Mouse (Mus musculus) lung, postnatal 14 days (tissue): Measurements from ENCODE around the gene Garem2.
"Not testable (repeated sequence)": the region's sequence is repeated elsewhere in the genome, so short reads cannot be mapped to it uniquely, and the experiment has no call there.

ENCODE experiments used
- DNase-seq: peaks from one replicate; pipeline ENCODE4 v3.0.0; 2021

The Garem2 gene

DNA sequence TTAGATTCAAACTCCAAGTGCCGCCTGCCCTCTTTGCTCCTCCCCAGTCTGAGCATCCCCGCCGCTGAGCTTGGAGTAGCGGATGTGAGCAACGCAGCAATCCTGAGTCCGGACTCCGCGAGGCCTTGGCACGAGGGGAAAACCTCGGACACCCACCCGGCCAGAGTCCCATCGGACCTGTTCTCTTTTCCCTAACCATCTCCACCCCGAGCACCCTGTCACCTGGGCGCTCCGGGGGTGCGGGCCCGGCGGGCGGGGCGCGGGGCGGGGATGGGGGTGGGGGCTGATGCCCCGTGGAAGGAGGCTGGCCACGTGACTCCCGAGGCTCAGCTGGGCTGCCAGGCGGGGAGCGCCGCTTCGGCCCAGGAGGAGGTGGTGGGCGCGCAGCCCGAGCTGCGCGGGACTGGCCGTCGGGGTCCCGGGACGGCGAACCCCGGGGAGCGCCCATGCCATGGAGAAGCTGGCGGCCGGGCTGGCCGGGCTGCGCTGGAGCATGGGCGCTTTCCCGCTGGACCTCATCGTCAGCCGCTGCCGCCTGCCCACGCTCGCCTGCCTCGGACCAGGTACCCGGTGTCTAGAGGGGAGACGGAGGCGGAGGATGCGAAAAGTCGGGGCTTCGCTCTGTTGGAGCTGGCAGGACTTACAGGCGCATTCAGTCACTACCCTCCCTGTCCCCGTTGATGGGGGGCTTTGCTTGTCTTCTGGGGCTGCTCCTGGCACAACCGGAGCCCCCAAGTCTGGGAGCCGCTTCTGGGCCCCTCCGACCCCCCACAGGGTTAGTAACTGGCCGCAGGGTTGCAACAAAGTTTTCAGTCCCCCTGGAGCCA lies at the start of gene Garem2:
TSS of gene Garem2 (plus strand) at position 321 of the 827 bp plus-strand sequence.
- DNase-seq, result peak; percentile 12

DNA sequence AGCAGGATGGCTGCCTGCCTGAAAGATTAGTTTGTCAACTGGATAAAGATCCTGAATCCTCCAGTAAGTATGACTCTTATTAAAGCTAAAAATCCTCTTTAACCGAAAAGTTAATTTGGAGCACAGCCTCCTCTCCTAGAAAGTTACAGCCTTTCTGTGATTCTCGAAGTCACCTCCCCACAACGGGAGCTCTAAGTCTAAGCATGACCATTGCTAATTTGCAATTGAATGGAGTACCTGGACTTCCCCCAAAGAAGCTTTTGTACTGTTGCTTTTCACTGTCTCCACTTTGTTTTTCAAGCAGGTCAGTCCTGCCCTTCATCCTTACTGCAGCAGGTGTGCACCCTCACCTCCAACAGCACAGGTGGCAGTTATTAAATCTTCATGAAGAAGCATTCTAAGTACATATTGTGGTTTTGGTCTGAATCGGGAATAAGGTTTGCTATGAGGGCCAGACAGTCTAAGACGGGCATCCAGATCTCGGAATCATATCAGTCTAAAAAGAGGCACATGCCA lies 46.7 kb upstream of the Garem2 start:
- DNase-seq, result no peak

DNA sequence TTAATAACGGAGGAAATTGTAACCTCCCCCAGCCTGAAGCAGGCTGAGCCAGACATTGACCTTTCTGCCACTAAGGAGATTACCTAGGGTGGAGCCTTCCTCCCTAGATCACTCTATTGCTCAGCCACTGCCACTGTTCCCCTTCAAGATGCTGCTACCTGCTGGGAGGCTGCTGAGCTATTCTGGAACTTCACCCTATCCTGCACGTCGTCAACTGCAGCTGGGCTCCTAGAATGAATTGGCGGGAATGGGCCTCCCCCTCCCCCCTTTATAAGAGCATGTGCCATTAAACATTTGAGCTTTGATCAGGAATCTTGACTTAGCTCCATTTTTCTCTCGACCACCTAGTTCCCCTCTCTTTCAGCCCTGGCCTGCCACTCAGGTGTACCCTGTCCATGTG lies 45.4 kb upstream of the Garem2 start:
- not testable (repeated sequence) for DNase-seq

DNA sequence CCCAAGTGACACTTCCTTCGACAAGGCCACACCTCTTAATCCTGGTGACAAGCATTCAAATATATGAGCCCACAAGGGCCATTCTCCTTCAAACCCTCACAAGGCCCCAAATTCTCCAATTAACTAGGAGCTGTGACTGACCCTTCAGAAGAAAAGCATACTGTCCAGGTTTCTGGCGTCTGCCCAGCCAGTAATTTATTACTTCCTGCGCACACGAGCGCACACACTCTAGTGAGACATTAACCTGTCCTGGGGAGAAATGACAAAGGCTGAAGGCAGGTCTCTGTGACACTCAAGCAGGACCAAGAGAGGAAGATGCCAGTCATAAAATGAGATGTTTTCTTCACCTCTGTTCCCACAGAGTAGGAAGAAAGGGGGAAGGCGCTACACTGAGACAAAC lies 37.2 kb upstream of the Garem2 start:
- DNase-seq, result no peak

DNA sequence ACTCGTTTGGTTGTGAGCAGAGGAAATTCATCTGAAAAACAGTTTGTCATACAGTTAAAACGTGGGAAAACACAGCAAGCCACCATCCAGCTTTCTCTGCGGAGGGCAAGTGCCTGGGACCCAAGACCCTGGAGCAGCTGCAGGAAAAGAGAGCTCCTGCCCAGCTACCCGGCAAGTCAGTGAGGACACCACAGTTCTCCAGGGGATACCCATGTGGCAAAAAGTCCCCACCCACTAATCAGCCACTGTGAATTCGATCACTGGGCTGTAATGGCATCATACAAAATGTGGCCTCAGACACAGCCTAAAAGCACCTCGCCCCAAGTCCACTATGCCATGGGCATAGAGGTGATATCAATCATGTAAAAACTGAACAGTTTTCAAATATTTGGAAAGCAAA lies 33.3 kb upstream of the Garem2 start:
- DNase-seq, result no peak

DNA sequence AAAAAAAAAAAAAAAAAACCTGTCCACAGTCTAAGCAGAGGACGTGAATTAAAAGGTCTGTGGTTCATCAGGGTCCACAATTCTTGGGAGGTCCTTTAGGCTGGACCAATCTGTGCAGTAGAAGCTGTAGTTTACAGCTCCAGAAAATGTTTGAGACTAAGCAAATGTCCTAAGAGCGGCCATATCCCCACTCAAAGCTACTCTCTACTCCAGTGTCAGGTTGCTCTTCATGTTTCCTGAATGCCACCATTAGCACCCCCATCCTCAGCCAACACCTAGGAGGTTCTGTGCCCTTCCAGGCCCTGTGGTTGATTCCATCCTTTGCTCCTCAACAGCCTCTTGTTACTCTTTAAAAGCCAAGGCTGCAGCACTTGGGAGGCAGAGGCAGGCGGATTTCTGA lies 32.6 kb upstream of the Garem2 start:
- no peak for DNase-seq

DNA sequence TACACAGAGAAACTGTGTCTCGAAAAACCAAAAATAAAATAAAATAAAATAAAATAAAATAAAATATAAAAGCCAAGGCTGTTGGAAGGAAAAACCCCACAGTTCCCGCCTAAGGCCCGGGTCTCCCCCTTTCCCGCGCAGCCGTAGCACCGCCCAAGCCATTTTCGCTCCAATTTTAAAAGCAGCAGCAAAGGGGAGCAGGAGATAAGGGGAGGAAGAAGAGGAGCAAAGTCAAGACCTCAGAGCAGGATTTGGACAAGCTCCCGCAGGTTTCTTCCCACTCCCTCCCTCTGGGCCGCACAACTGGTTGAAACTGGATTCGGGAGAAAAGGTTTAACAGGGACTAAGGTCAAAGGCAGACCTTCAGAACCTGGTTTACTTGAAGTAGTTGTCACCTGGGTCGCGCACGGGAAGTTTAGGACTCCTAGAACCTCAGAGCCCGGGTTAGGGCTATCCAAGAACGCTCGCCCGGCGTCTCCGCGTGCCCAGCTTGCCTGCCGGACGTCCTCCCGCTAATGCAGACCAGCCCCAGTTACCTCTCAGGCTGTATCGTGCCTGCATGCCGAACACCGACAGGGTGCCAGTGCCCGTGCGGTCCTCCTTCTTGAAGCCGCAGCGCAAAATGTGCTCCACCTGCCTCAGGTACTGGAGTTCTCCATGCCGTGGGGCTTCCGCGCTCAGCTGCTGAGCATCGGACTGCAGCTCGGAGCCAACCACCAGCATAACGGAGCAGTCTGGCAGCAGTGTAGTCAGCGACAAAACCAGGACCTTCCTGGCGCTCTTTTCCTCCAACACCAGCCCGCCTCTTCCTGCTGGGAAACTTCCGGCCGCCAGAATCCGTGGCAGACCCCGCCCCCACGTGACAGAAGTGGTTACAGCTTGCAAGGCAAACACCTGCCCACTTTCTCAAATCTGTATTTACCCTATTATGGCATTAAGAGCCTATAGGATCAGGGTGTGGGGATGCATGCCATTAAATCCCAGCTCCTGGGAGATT lies 31.8 kb upstream of the Garem2 start, which contains the start of gene Tyms:
TSS of gene Tyms (minus strand) at position 793 of the 997 bp plus-strand sequence.
- peak; percentile 73 for DNase-seq

DNA sequence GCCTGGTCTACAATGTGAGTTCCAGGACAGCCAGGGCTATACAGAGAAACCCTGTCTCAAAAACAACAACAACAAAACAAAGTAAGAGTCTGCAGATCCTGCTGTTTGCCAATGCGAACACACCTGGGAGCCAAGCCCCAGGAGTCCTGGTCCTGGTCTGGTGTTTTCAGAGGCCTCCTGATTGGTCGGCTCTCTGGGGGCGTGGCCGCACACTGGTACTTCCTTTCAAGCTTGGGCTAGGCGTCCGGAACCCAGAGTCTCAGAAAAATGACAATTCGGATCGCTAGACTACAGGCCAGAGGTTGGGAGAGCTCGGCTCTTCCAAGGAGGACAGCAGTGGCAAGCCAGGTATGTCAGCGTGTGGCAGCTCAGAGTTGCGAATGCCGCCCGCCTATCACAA lies 12.3 kb upstream of the Garem2 start:
- no peak for DNase-seq

DNA sequence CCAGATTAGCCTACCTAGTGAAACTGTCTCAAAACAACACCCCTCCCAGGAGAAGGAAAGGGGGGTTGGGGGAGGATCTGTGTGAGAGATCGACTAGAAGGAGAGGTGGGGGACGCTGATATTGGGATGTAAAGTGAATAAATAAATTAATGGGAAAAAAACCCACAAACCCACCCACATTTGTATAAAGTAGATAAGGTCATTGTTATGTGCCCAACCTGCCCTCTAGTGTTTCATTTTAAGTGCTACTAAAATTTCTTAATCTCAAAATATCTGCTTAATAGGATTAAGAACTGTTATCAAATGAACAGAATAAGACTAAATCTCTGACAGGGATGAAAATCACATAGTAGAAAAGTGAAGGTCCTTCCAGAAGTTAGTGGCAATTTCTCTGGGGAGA lies 10.6 kb upstream of the Garem2 start:
- DNase-seq, result no peak

DNA sequence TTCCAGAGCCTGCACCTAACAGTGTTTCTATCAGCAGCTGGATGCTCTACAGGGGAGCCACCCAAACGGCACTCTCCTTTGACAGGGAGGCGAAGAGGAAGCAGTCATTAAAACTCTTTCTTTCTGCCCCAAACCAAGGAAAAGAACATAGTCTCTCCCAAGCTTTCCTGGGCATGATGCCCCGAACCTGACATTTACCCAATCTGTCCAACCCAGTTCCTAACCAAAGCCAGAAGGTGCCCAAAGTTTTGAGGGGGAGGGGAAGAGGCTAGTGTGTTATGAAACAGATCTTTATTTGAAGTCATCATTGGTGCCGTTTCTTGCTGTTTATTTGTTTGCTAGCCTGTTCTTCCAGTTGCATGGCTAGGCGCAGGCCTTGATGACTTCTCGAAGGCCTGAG lies 9.2 kb upstream of the Garem2 start:
- DNase-seq, result no peak

DNA sequence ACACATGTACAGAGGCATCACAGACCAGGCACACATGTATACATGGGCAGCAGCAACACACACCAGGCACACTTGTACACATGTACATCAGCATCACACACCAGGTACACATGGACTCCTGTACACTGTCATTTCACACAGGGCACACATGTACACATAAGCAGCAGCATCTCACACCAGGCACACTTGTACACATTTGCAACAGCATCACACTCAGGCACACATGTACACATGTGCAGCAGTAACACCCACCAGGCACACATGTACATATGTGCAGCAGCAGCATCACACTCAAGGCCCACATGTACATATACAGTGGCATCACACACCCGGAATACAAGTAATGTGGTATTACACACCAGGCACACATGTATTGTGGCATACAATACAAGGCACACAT lies 6.7 kb upstream of the Garem2 start:
- no peak for DNase-seq

DNA sequence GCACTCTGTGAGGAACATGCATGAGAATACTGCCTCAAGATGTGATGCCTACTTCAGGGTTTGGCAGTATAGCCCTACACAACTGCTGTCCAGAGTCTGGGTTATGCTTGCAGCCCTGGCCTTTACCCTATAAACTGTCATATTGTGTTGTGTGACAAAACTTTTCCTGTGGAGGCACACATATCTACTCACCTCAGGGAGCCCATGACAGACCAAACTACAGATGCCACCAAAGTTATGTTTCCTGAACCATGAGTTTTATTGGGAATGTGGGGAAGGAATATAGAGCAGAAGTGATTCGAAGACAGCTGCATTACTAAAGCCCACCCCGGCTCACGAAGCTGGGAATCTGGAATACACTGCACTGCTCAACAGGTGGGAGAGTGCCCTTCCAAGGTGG lies 1.6 kb upstream of the Garem2 start:
- no peak for DNase-seq

DNA sequence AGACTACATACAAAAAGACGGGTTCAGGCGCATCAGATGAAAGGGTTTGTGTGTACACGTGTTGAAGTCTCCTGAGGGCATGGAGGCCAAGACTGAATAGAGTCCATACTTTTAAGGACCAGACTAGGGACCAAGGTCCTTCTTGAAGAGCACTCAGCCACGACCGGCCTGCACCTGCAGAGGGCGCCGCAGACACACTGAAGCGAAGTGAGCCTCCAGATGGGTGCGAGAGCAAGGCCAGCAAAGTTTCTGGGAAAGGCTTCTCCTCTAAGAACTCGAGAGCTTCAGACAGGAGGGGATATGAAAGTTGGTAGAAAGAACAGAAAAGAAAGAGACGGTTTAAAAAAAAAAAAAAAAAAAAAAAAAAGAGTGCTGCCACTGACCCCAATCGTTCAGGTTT lies 622 bp upstream of the Garem2 start:
- peak; percentile 45 for DNase-seq

DNA sequence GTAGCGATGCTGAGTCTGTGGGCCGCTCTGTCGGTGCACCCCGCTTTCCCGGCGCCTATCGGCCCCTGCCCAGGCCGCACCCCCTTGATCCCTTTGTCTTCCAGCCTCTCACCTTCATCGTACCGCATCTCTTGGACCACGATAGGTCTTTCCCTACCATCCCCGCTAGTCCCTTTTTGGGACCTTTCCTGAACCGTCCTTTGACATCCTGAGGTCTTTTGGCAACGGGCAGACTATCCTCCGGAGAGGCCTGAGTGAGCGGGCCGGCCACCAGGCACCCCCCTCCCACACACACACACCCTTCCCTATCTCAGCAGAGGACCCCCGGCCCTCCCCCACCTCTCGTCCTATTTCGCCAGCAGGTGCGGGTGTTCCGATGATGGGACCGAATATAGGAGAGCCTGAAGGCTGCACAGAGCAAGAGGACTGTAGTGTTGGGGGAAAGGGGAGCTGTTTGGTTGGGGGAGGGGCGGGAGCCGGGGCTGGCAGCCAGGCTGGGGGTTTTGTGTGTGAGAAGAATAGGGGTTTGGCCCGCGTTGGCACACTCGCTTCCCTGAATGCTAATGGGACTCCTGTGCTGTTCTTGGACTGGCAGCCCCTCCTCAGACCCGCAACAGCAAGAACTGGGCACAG lies 823 bp downstream of the Garem2 start, which contains the start of gene 3110082J24Rik:
TSS of gene 3110082J24Rik (minus strand) at position 419 of the 633 bp plus-strand sequence.
- DNase-seq, result no peak

DNA sequence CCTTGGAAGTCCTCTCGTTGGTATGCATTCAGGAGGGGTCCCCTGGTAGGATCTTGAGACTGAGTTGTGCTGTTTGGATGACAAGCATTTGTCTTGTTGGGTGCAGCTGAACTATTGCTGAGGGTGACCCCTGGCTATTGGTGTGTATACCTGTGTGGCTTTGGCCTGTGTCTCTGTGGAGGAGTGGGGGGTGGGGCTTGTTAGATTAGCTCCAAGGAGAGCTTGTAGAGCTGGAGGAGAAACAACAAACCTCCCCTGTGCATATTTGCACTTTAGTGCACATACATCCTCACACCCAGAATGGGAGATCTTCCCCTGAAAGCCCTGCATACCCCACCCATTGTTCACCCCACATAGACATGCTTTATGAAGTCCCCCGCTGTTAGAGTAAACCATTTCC lies 1.8 kb downstream of the Garem2 start:
- DNase-seq, result no peak

DNA sequence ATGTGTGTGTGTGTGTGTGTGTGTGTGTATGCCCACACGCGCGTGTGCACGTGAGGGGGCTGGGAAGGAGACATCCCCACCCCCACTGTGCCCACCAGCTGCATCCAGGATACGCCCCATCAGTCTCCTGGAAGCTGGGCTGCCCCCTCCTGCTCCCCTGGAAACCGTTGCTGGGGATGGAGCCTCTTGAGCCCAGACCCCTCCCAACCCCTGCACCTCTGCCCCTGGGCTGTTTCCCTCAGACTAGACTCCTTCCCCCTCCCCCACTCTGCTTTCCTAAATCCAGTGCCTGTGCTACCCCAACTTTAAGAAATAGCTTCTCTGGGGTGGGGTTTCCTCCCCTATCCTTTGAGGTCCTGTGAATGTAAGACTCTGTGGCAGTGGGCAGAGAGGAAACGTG lies 2.2 kb downstream of the Garem2 start:
- no peak for DNase-seq

DNA sequence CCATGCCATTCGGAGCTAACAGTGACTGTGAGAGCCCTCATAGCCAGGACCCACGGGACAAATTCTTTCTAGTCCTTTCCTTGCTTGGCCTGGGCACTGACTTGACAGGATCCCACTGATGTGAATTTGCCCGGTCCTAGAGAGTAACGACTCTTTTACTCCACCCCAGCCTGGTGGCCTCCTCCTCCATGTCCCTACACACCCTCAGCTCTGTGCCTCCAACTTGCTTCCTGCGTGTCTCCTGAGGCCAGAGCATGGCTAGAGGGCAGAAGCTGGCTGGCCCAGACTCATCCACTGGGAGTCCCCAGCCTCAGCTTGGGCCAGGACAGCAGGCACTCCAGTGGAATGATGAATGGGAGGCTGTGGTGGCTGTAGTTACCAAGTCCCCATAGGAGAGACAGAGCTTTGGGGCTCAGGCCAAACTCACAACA lies 2.7 kb downstream of the Garem2 start:
- DNase-seq, result no peak

DNA sequence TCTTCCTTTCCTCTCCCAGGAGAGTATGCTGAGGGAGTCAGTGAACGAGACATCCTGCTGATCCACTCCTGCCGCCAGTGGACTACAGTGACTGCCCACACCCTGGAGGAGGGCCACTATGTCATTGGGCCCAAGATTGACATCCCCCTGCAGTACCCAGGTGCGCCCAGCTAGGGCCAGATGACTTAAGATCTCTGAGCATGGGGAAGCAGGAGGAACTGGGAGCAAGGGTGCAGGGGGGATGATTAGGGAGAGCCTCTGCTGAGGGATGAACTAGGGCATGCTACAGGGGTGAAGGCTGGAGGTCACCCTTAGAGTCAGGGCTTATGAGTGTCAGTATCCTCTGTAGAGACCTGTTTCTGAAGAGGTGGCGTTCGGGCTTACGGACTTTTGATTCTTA lies 3.3 kb downstream of the Garem2 start:
- DNase-seq, result no peak

DNA sequence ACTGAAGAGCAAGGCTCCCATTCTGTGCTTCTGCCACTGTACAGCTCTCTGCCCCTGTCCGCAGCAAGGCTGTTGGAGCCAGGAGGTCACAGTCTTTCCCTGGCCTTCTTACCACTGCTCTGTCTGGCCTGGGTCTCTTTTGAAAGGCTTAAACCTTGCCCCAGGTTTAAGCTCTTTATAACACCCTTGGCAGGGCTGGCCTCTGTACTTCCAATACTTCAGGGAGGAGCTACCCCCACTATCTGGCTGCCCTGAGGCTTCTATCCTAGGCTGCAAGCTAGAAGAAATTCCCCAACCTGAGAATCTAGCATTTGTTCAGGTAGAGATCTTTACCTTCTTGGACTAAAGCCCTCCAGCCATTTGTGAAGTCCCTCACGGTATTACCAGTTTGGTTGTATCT lies 4.9 kb downstream of the Garem2 start:
- DNase-seq, result no peak

DNA sequence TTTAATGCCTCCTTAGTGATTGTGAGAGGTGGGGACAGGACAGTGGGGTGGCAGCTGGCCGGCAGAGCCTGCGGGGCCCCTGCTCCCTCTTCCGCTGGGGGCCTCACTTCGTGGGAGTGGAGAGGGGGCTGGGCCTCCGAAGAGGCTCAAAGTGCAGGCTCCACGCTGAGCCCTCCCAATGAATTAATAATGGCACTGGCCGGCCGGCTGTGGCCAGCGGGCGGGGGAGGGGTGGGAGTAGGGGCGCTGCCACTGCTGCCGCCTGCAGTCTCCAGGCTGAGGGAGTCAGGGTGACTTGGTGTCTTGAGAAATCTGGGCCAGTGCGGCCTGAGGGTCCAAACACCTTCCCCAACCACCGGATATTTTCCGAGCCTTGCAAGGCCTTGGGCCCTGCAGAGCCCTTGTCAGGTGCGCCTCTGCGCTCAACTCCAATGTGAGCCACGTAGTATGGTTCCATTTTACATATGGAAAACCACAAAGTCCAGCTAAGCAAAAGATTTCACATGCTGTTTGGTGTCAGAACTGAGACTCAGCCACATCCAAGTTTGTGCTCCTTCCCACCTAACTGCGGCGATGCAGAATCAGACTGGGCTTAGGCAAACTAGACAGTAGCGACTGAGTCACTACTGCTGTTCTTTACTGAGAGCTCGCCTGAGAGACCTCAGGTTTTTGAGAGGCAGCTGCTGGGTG lies 5.6 kb downstream of the Garem2 start:
- no peak for DNase-seq

DNA sequence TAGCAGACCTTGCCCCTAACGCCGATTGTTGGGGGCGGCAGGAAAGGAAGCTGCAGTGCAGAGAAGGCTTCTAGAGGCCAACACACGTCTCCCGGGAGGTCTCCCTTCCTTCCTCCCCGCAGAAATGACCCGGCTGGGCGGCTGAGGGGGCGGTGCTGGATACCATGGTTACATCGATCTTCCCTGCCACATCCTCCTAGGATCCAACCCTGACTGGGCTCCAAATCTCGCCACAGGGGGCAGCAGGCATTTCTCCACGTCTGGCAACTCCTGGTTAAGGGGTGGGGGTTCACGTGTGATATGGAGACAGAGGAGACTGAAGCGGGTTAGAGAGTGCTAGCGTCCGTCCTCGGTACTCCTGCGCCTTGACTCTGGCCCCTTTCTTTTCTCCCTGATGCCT lies 6.2 kb downstream of the Garem2 start:
- DNase-seq, result peak; percentile 13

DNA sequence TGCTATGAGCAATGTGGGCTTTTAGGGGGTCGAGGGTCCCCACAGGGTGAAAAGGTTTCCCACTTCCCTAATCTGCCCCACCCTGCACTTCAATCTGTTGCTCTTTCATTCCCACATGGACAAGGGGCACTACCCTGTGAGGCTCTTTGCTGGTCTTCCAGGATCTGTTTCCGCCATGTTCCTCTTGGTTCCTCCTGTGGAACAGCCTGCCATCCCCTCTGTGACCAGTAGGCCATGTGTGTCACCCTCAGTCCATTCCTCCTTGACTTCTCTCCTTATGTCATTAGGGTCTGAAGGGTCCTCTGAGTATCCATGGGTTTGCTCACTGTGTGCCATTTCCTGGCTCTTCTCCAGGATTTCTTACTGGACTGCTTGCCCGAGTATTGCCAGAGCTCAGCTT lies 6.8 kb downstream of the Garem2 start:
- DNase-seq, result no peak
